Mouse (Mus musculus) myocyte (in vitro differentiated cells): ENCODE results near the gene Mrps11. TPM values are rescaled to one million over a fixed set of nuclear protein-coding genes. Genes with fewer than 3 reads are reported as not detected.

Experiments used
- H3K27me3 ChIP-seq: one replicate; pipeline ENCODE4 v1.6.1; 2011; ENCODE audit not compliant: control insufficient read depth, insufficient read depth, insufficient read length
- H3K36me3 ChIP-seq: one replicate; pipeline ENCODE4 v1.6.1; 2011; ENCODE audit not compliant: control insufficient read depth, insufficient read depth
- H3K4me2 ChIP-seq: one replicate; pipeline ENCODE4 v1.6.1; 2011; ENCODE audit warnings: low read depth, control low read depth
- H3K4me3 ChIP-seq: one replicate; pipeline ENCODE4 v1.5.1; 2011; ENCODE audit warnings: mild to moderate bottlenecking, control low read depth, moderate library complexity
- H3K79me2 ChIP-seq: one replicate; pipeline ENCODE4 v1.6.1; 2011; ENCODE audit not compliant: control insufficient read depth, insufficient read depth
- H3ac ChIP-seq: one replicate; pipeline ENCODE4 v1.6.1; 2011; ENCODE audit not compliant: control insufficient read depth, insufficient read length
- CEBPB ChIP-seq: IDR thresholded peaks from 2 replicates; pipeline ENCODE4 v1.6.1; 2011; ENCODE audit warnings: mild to moderate bottlenecking, moderate library complexity; ENCODE audit not compliant: poor library complexity, insufficient read depth, severe bottlenecking
- E2F4 ChIP-seq: IDR thresholded peaks from one replicate; pipeline ENCODE4 v1.6.1; 2011; ENCODE audit warnings: mild to moderate bottlenecking, control low read depth, moderate library complexity; ENCODE audit not compliant: insufficient read depth
- MAX ChIP-seq: IDR thresholded peaks from one replicate; pipeline ENCODE4 v1.6.1; 2011; ENCODE audit warnings: low read depth, mild to moderate bottlenecking, control low read depth
- MYOD1 ChIP-seq, 3 experiments: IDR thresholded peaks; one replicate each; pipeline ENCODE4 v1.6.1; 2011; ENCODE audit warnings: control low read depth in 2 of 3, low read depth in 2 of 3, mild to moderate bottlenecking in 2 of 3, moderate library complexity in 1 of 3; ENCODE audit not compliant: insufficient read length in 2 of 3, control insufficient read depth in 1 of 3
- MYOG ChIP-seq, 3 experiments: IDR thresholded peaks; one replicate each; pipeline ENCODE4 v1.6.1; 2011; ENCODE audit warnings: control low read depth in 2 of 3, low read depth in 2 of 3, mild to moderate bottlenecking in 2 of 3; ENCODE audit not compliant: insufficient read length in 2 of 3, control insufficient read depth in 1 of 3, insufficient read depth in 1 of 3
- POLR2A ChIP-seq: IDR thresholded peaks from one replicate; pipeline ENCODE4 v1.6.1; 2011; ENCODE audit warnings: low read depth, mild to moderate bottlenecking, control low read depth, moderate library complexity; ENCODE audit not compliant: insufficient read length
- POLR2AphosphoS2 ChIP-seq: IDR thresholded peaks from one replicate; pipeline ENCODE4 v1.6.1; 2011; ENCODE audit warnings: low read depth, control low read depth; ENCODE audit not compliant: insufficient read length
- REST ChIP-seq: IDR thresholded peaks from one replicate; pipeline ENCODE4 v1.6.1; 2011; ENCODE audit warnings: mild to moderate bottlenecking, control low read depth, moderate library complexity; ENCODE audit not compliant: insufficient read depth, insufficient read length
- SRF ChIP-seq: IDR thresholded peaks from one replicate; pipeline ENCODE4 v1.6.1; 2011; ENCODE audit warnings: low read depth; ENCODE audit not compliant: control insufficient read depth, insufficient read length
- TCF12 ChIP-seq: IDR thresholded peaks from one replicate; pipeline ENCODE4 v1.6.1; 2011; ENCODE audit warnings: mild to moderate bottlenecking, control low read depth; ENCODE audit not compliant: poor library complexity, insufficient read depth, severe bottlenecking
- TCF3 ChIP-seq: IDR thresholded peaks from one replicate; pipeline ENCODE4 v1.6.1; 2011; ENCODE audit warnings: low read depth, control low read depth; ENCODE audit not compliant: insufficient read length
- USF1 ChIP-seq: IDR thresholded peaks from one replicate; pipeline ENCODE4 v1.6.1; 2011; ENCODE audit warnings: low read depth, mild to moderate bottlenecking, control low read depth, moderate library complexity
- polyA plus RNA-seq: library from polyadenylated mRNA; unstranded; fragments of >200 nt; fragmentation: generic; extraction: Trizol; gene quantifications from one replicate; pipeline ENCODE4 v1.2.1, GENCODE M21; 2012; ENCODE audit warnings: missing spikeins

Gene Mrps11
- polyA plus RNA-seq = 57.7 TPM

DNA sequence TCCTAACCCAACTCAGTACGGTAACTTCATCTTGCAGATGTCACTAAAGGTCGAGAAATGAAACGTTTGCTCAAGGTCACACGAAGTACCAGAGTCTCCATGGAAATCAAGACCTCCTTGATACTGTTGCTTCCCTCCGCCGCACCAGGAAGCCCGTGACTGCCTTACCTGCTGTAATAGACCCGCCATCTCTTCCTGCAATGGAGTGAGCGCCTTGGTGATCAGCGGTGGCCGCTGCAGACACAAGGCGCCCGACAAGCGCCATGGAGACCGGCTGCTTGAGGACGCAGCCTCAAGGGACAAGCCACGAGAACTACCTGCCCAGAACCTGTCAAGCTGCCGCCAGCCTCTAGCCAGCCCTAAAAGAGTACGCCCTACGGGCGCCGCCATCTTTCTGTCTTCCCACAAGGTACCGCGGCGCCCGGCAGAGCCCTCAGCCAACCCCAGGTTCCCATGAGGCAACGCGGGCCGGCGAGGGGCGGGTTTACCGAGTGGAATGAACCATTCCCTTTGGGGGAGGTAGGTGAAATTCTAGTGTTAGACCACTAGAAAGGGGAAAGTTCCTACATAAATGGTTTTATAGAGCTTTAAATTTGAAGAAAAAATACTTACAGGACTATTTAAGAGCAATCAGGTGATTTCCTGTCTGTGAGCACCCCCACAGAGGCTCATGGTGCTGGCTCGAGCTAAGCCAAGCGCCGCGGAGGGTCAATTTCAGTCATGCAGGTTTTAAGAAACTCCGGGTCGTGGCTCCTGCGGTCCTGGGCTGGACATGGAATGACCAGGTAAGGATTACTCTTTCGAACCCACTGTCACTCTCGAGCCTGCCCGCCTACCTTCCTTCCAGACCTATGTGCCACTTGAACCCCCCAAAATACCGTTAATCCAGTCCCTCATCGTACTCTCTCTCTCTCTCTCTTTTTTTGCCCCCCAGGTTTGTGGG, at the start of gene Mrps11, which contains the start of gene Mrpl46:
TSS of gene Mrps11 (plus strand) at position 481 of the 943 bp plus-strand sequence.
TSS of gene Mrpl46 (minus strand) at position 893 of the 943 bp plus-strand sequence.
- Histone ChIP-seq H3K36me3 (peaks cover 12% of the 10 kb centered on the region), H3K4me2 (peak within 1 kb of the TSS; percentile 97)

DNA sequence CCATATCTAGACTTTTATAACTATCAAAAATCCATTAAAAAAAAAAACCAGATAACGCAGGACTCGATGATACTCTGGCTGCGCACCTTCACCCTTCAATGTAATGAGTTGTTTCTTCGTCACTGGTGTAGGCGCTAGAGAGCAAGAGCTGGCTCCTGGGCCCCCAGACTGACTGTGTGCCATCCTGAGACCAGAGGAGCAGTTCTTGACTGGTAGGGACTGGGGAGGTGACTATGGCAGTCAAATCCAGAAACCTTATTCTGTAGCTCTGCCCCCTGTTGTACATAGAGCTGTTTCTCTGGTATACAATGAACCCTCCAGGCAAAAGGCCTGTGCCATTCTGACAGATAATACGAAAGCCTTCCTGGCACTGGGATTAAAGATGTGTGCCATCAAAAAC, 45.7 kb upstream of the Mrps11 start:
- no peaks in the 10 kb centered on the region for H3K36me3 ChIP-seq
- TF ChIP-seq MYOD1 (IDR thresholded peaks at IDR 0.05; ENCODE audit: control insufficient read depth in 1 of 3, insufficient read length in 2 of 3, low read depth in 2 of 3) = no peak
- TF ChIP-seq MAX = no peak
- no peak for TF ChIP-seq POLR2AphosphoS2
- no peak for TF ChIP-seq POLR2A
- H3K4me2 ChIP-seq = no peak overlapping the region
- no peak overlapping the region for H3K4me3 ChIP-seq
- no peaks in the 10 kb centered on the region for H3K79me2 ChIP-seq
- H3ac ChIP-seq = no peak overlapping the region
- H3K27me3 ChIP-seq = peaks cover 13% of the 10 kb centered on the region

More for the DNA sequence above, at the start of gene Mrps11, which contains the start of gene Mrpl46:
- H3K27me3 ChIP-seq = no peaks in the 10 kb centered on the region
- H3K79me2 ChIP-seq = peaks cover 19% of the 10 kb centered on the region
- H3ac ChIP-seq = peak within 1 kb of the TSS; percentile 54
- peak; percentile 69 for TF ChIP-seq POLR2A
- peak; percentile 33 for TF ChIP-seq E2F4
- no peak for TF ChIP-seq USF1
- H3K4me3 ChIP-seq = peak within 1 kb of the TSS; percentile 94

DNA sequence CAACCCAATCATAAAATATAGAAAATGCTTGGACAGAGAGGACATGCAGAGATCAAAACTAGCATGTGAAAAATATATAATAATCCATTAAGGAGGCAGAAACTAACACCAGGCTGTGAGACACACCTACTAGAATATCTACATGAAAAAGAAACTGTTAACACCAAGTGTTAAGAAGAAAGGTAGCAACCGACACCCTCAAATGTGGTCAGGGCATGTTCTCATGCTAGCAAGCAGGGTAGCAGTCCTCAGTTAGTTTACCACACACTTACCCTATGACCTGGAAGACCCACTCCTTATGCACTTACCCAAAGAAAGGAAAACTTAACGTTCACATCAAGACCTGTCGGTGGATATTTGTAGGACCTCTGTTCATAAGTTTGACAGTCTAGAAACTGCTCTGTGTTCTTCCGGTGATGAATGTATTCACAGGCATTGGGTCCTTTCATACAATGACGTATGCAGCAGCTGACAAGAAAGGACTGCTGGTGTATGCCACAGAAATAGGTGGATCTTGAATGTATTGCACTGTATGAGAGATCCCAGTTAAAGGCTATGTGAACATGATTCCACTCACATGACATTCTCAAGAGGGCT, 45.2 kb upstream of the Mrps11 start, which contains the start of gene Ntrk3:
TSS of gene Ntrk3 (minus strand) at position 399 of the 597 bp plus-strand sequence.
- no peaks in the 10 kb centered on the region for H3K36me3 ChIP-seq
- no peaks in the 10 kb centered on the region for H3K79me2 ChIP-seq
- H3K4me2 ChIP-seq = no peak within 1 kb of the TSS
- peaks cover 13% of the 10 kb centered on the region for H3K27me3 ChIP-seq
- no peak within 1 kb of the TSS for H3K4me3 ChIP-seq
- H3ac ChIP-seq = no peak within 1 kb of the TSS
- TF ChIP-seq E2F4 (no peak), TCF3 (no peak), POLR2A (no peak), MYOG (IDR thresholded peaks at IDR 0.05; ENCODE audit: control insufficient read depth in 1 of 3, insufficient read depth in 1 of 3, insufficient read length in 2 of 3, low read depth in 2 of 3) (no peak), CEBPB (no peak), TCF12 (no peak), POLR2AphosphoS2 (no peak), MYOD1 (IDR thresholded peaks at IDR 0.05; ENCODE audit: control insufficient read depth in 1 of 3, insufficient read length in 2 of 3, low read depth in 2 of 3) (no peak), SRF (no peak), REST (no peak), MAX (no peak), USF1 (no peak)

DNA sequence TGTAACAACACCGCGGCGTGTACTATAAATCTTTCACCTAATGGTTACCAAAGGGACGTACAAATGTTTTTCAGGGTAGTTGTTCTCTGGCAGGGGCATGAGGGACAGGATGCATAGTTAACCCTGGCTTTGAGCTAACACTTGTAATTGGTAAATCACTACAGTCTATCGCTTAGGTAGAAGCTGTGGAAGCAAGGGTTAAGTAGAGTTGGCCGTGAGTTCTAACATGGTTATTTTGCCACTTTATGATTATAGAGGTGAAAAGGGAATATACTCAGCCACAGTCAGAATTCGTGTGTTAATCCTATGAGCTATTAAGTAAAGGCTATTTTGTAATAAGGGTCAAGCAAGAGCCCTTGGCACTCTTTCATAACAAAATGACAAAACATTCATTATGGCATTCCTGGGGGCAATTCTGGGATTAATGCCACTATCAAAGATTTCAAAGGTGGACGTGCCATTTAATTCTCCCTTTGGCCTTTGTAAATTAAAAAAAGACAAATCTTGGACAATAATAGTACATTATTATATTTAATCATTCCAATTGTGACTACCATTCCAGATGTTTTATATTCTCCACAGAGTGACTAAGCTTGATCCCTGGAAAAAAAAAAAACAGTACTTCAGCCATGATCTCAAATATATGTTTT, 43.4 kb upstream of the Mrps11 start:
- Histone ChIP-seq H3ac (no peak overlapping the region), H3K27me3 (peaks cover 5% of the 10 kb centered on the region), H3K4me3 (no peak overlapping the region), H3K79me2 (no peaks in the 10 kb centered on the region), H3K4me2 (no peak overlapping the region), H3K36me3 (no peaks in the 10 kb centered on the region)
- no peak for TF ChIP-seq MYOG (IDR thresholded peaks at IDR 0.05; ENCODE audit: control insufficient read depth in 1 of 3, insufficient read depth in 1 of 3, insufficient read length in 2 of 3, low read depth in 2 of 3)
- TF ChIP-seq USF1 = no peak
- no peak for TF ChIP-seq TCF12
- no peak for TF ChIP-seq E2F4
- no peak for TF ChIP-seq MAX
- TF ChIP-seq REST = no peak
- no peak for TF ChIP-seq POLR2AphosphoS2
- no peak for TF ChIP-seq SRF
- TF ChIP-seq POLR2A = no peak
- no peak for TF ChIP-seq MYOD1 (IDR thresholded peaks at IDR 0.05; ENCODE audit: control insufficient read depth in 1 of 3, insufficient read length in 2 of 3, low read depth in 2 of 3)
- no peak for TF ChIP-seq TCF3
- no peak for TF ChIP-seq CEBPB
